Mouse (Mus musculus) left cerebral cortex, postnatal 36 days (tissue): Measurements from ENCODE around the gene Sult3a2. TPM values are rescaled to one million over a fixed set of nuclear protein-coding genes. Genes with fewer than 3 reads are reported as not detected.
"Not testable (repeated sequence)": the region's sequence is repeated elsewhere in the genome, so short reads cannot be mapped to it uniquely, and the experiment has no call there.

Experiments
- DNase-seq, 2 experiments: peaks; one replicate each; pipeline ENCODE4 v3.0.0; 2021 to 2022; ENCODE audit warnings: low spot score in 2 of 2, mixed read lengths in 1 of 2
- intact Hi-C: fragments of 180-260 bp; cut with DNase I; formaldehyde crosslinking; loops from one replicate; pipeline ENCODE4 v1.15.1; 2025
- total RNA-seq, 2 experiments: library from RNA; stranded (reverse); gene quantifications; 2 replicates each; pipeline ENCODE4 v1.2.3; 2021

Sult3a2 gene
- 1 to 10 TPM; 1.1 to 1.4 TPM for total RNA-seq

- DNase-seq = no peak
- intact Hi-C loops = no loop called here
Observed at GRCm38 (mm10) chr10:33786604-33787003, at the start of gene Sult3a2. Gene Sult3a2 (minus strand): TSS chr10:33786704.

GRCm38 (mm10) chr10:33820892-33821291 is 34.4 kb upstream of the Sult3a2 start:
- no peak for DNase-seq
- intact Hi-C loops = no loop called here

GRCm38 (mm10) chr10:33816923-33817322 is 30.4 kb upstream of the Sult3a2 start:
- no peak for DNase-seq
- intact Hi-C loops = no loop called here

GRCm38 (mm10) chr10:33814266-33814665 is 27.8 kb upstream of the Sult3a2 start:
- DNase-seq = no peak
- intact Hi-C loops = no loop called here

GRCm38 (mm10) chr10:33811807-33812206 is 25.3 kb upstream of the Sult3a2 start:
- intact Hi-C loops = no loop called here
- no peak for DNase-seq

GRCm38 (mm10) chr10:33797221-33797949 is 10.9 kb upstream of the Sult3a2 start:
- DNase-seq, intact Hi-C loops: not testable (repeated sequence)

- DNase-seq, intact Hi-C loops: not testable (repeated sequence)
Observed at GRCm38 (mm10) chr10:33796269-33796915, 9.9 kb upstream of the Sult3a2 start.

GRCm38 (mm10) chr10:33792166-33792565 is 5.7 kb upstream of the Sult3a2 start:
- intact Hi-C loops, DNase-seq: not testable (repeated sequence)

GRCm38 (mm10) chr10:33787541-33787940 is 1.0 kb upstream of the Sult3a2 start:
- DNase-seq = no peak

GRCm38 (mm10) chr10:33735251-33735650 is 51.3 kb downstream of the Sult3a2 start:
- DNase-seq, intact Hi-C loops: not testable (repeated sequence)

More at GRCm38 (mm10) chr10:33787541-33787940, 1.0 kb upstream of the Sult3a2 start:
- intact Hi-C loops = no loop called here

- intact Hi-C loops = no loop called here
- DNase-seq = no peak
Observed at GRCm38 (mm10) chr10:33733241-33733640, 53.3 kb downstream of the Sult3a2 start.

GRCm38 (mm10) chr10:33732409-33733185 is 53.9 kb downstream of the Sult3a2 start:
- intact Hi-C loops = no loop called here
- DNase-seq = no peak

GRCm38 (mm10) chr10:33723764-33724163 is 62.7 kb downstream of the Sult3a2 start:
- intact Hi-C loops = no loop called here
- no peak for DNase-seq

GRCm38 (mm10) chr10:33721827-33722438 is 64.6 kb downstream of the Sult3a2 start:
- intact Hi-C loops = no loop called here
- no peak for DNase-seq

Other genes with a start within 250 kb of the Sult3a2 start
- gene Clvs2, start 161.9 kb downstream of the Sult3a2 start, total RNA-seq = 10 to 100 TPM; 54.4 to 66.1 TPM
- gene Sult3a1, start 71.0 kb upstream of the Sult3a2 start, total RNA-seq = not detected
- 1 to 10 TPM; 3.1 to 3.4 TPM for gene Rsph4a, start 118.4 kb upstream of the Sult3a2 start, total RNA-seq
- gene Zup1, start 164.6 kb upstream of the Sult3a2 start, total RNA-seq = 10 to 100 TPM; 10.6 to 17.9 TPM
- gene Rwdd1, start 232.9 kb upstream of the Sult3a2 start, total RNA-seq = 100 to 1,000 TPM in 1 of 2 experiments, 10 to 100 TPM in 1; 94.4 to 104 TPM